Mouse (Mus musculus) kidney, adult 18-20 months (tissue): ENCODE data around the gene Chuk.

Source experiments
- DNase-seq: peaks from one replicate; pipeline ENCODE4 v3.0.0; 2021

The Chuk gene

GRCm38 (mm10) chr19:44104393-44104792 is 2.9 kb downstream of the Chuk start:
- no peak for DNase-seq

GRCm38 (mm10) chr19:44103001-44103400 is 4.3 kb downstream of the Chuk start:
- DNase-seq = no peak

- no peak for DNase-seq
Observed at GRCm38 (mm10) chr19:44100840-44101239, 6.4 kb downstream of the Chuk start.

GRCm38 (mm10) chr19:44086278-44086677 is 21.0 kb downstream of the Chuk start:
- DNase-seq = no peak

- no peak for DNase-seq
Observed at GRCm38 (mm10) chr19:44080920-44081319, 26.4 kb downstream of the Chuk start.

- no peak for DNase-seq
Observed at GRCm38 (mm10) chr19:44080023-44080422, 27.3 kb downstream of the Chuk start.

GRCm38 (mm10) chr19:44077024-44077423 is 30.3 kb downstream of the Chuk start:
- no peak for DNase-seq

- DNase-seq = no peak
Observed at GRCm38 (mm10) chr19:44076457-44076856, 30.8 kb downstream of the Chuk start.

GRCm38 (mm10) chr19:44074986-44075385 is 32.3 kb downstream of the Chuk start:
- no peak for DNase-seq

- no peak for DNase-seq
Observed at GRCm38 (mm10) chr19:44071166-44071565, 36.1 kb downstream of the Chuk start.

- no peak for DNase-seq
Observed at GRCm38 (mm10) chr19:44069914-44070232, 37.4 kb downstream of the Chuk start.

- DNase-seq = peak; percentile 92
Observed at GRCm38 (mm10) chr19:44069121-44069913, 38.0 kb downstream of the Chuk start, which contains the start of gene Erlin1. TSS of gene Erlin1 (minus strand) at chr19:44069785.

GRCm38 (mm10) chr19:44068232-44068631 is 39.0 kb downstream of the Chuk start:
- DNase-seq = no peak

- peak; percentile 57 for DNase-seq
Observed at GRCm38 (mm10) chr19:44067323-44068049, 39.8 kb downstream of the Chuk start.

- no peak for DNase-seq
Observed at GRCm38 (mm10) chr19:44064734-44065133, 42.5 kb downstream of the Chuk start.

GRCm38 (mm10) chr19:44063773-44064172 is 43.5 kb downstream of the Chuk start:
- peak; percentile 43 for DNase-seq

GRCm38 (mm10) chr19:44060226-44060625 is 47.1 kb downstream of the Chuk start:
- no peak for DNase-seq

- DNase-seq = no peak
Observed at GRCm38 (mm10) chr19:44055173-44055826, 52.0 kb downstream of the Chuk start.

- DNase-seq = no peak
Observed at GRCm38 (mm10) chr19:44050388-44050787, 56.9 kb downstream of the Chuk start.

- DNase-seq = no peak
Observed at GRCm38 (mm10) chr19:44049282-44049681, 58.0 kb downstream of the Chuk start.

GRCm38 (mm10) chr19:44045847-44046246 is 61.4 kb downstream of the Chuk start:
- DNase-seq = no peak

- DNase-seq = no peak
Observed at GRCm38 (mm10) chr19:44042121-44042520, 65.2 kb downstream of the Chuk start.

GRCm38 (mm10) chr19:44033396-44033795 is 73.9 kb downstream of the Chuk start:
- DNase-seq = no peak
